Mouse (Mus musculus) lung, adult 2 months (tissue): ENCODE measurements around the gene Fam160a2.

ENCODE experiments used
- CTCF ChIP-seq: fragments of 200-500 bp; IDR thresholded peaks from 2 replicates; pipeline ENCODE4 v1.5.1; 2011; ENCODE audit warnings: mild to moderate bottlenecking, low read length, control low read depth; ENCODE audit not compliant: insufficient read depth
- POLR2A ChIP-seq: fragments of 200-500 bp; IDR thresholded peaks from 2 replicates; pipeline ENCODE4 v1.6.1; 2011; ENCODE audit warnings: low read depth, mild to moderate bottlenecking, control low read depth, low read length, borderline replicate concordance; ENCODE audit errors: extremely low read depth

- TF ChIP-seq CTCF: no peak
- TF ChIP-seq POLR2A: no peak
Measured at GRCm38 (mm10) chr7:105380329-105380728, 19.5 kb downstream of the Fam160a2 start.
